Mouse (Mus musculus) small intestine, adult 10 weeks (tissue): Measurements from ENCODE around the gene Zfp58. TPM values are rescaled to one million over a fixed set of nuclear protein-coding genes. Genes with fewer than 3 reads are reported as not detected.

Source experiments
- polyA plus RNA-seq: library from polyadenylated mRNA; stranded (reverse); fragments of 350-450 nt; fragmentation: Illumina TruSeq; extraction: RNeasy Lipid Tissue Mini Kit (QIAGEN cat#74804); gene quantifications from one replicate; pipeline ENCODE4 v1.2.3, GENCODE M21; 2014; ENCODE audit warnings: low replicate concordance

The Zfp58 gene
- 25.0 TPM for polyA plus RNA-seq

GRCm38 (mm10) chr13:67500084-67500719 is at the start of gene Zfp58:
Gene Zfp58 (minus strand): TSS chr13:67500555.

DNA sequence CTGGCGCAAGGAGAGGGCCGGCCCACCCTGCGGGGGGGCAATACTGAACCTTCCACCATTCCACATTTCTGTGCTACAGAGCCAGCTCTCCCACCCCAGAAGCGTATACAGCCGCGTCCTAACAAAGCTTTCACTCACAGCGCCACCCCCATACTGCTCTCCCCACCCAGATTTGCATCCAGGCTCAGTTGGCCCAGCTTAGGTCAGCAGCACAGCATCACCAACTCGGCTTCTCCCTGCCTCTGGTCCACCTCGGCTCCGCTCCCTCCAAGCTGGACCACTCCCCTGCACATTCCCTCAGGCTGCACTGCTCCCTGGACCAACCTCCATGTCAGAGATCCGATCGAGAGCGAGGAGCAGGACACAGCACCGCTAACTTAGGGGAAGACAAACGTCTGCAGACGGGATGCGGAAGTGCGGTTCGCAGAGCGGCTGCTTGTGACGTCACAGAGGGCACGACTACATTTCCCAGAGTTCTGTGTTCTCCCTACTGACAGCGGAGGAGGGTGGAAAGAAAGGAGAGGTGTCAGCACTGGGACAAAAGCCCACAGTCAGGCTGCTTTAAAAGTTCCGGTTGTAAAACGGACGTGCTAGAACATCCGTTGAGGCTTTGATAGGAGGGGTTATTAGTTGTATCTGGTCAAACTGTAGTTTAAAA is 25.5 kb upstream of the Zfp58 start, which contains the start of the genes Gm26965 and Zfp87:
Gene Gm26965, minus strand, starts transcription at position 399 of the 658 bp plus-strand sequence.
Gene Zfp87, minus strand, starts transcription at position 425 of the 658 bp plus-strand sequence.

DNA sequence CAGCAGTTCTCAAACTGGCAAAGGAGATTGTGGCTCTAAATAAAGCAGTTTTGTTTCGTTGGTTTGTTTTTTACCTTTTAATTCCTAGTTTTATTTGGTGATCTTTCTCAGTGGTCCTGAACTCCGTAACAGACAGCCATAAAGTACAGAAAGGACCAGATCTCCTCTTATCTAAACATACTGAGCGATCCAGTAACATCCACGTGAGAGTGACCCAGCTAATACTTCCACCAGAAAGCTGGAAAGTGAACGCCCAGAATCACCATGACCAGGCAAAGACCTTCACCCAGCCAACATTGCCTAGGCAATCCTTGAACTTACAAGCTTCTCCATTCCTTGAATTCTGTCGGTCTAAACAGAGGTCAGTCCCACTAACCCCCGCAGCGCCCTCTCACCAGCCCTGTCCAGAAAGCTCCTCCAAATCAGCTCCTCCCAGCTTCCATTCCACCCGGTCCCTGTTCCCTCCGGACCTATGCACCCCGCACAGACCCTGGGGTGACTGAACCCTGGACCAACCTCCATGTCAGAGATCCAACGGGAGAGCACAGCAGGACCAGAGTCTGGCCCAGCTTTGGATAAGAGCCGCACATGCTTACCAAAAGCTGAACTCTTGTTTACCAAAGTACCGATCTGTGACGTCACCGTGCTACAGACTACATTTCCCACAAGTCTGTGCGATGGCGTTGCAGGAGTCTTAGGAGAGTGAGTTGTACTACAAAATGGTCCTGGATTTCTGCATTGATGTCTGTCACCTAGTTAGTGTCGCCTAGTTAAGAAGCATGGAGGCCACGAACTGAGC is 16.5 kb downstream of the Zfp58 start, which contains the start of gene Zfp874b:
Gene Zfp874b, minus strand, starts transcription at position 634 of the 799 bp plus-strand sequence.

GRCm38 (mm10) chr13:67451172-67452020 is 49.0 kb downstream of the Zfp58 start, which contains the start of gene Zfp874a:
Gene Zfp874a (minus strand): TSS chr13:67451624.

Other genes with a start within 250 kb of the Zfp58 start
- 8.6 TPM for gene Zfp458, start 222.1 kb downstream of the Zfp58 start, polyA plus RNA-seq
- 1.9 TPM for gene Zfp457, start 194.1 kb downstream of the Zfp58 start, polyA plus RNA-seq
- gene Zfp595, start 168.0 kb downstream of the Zfp58 start, polyA plus RNA-seq: 33.3 TPM
- gene Gm28044, start 140.0 kb downstream of the Zfp58 start, polyA plus RNA-seq: not detected
- gene Zfp953, start 139.9 kb downstream of the Zfp58 start, polyA plus RNA-seq: 19.8 TPM
- gene Gm28041, start 124.8 kb downstream of the Zfp58 start, polyA plus RNA-seq: 1.0 TPM
- gene Zfp456, start 124.7 kb downstream of the Zfp58 start, polyA plus RNA-seq: 12.1 TPM
- 37.8 TPM for gene Zfp429, start 100.7 kb downstream of the Zfp58 start, polyA plus RNA-seq
- 6.3 TPM for gene Zfp459, start 79.1 kb downstream of the Zfp58 start, polyA plus RNA-seq
- gene Zfp874a, start 48.9 kb downstream of the Zfp58 start, polyA plus RNA-seq: 37.0 TPM
- gene Zfp874b, start 16.3 kb downstream of the Zfp58 start, polyA plus RNA-seq: 24.8 TPM
- not detected for gene Gm26965, start 25.6 kb upstream of the Zfp58 start, polyA plus RNA-seq
- gene Zfp87, start 25.6 kb upstream of the Zfp58 start, polyA plus RNA-seq: 20.5 TPM
- 26.7 TPM for gene Zfp748, start 53.3 kb upstream of the Zfp58 start, polyA plus RNA-seq
- gene Zfp729b, start 109.2 kb upstream of the Zfp58 start, polyA plus RNA-seq: 36.9 TPM
- not detected for gene Gm49345, start 137.2 kb upstream of the Zfp58 start, polyA plus RNA-seq
- gene Zfp729a, start 137.2 kb upstream of the Zfp58 start, polyA plus RNA-seq: 31.2 TPM
- 14.0 TPM for gene Zfp738, start 186.5 kb upstream of the Zfp58 start, polyA plus RNA-seq
- gene Zfp65, start 228.6 kb upstream of the Zfp58 start, polyA plus RNA-seq: 33.8 TPM